Mouse (Mus musculus) olfactory bulb, adult 2 months (tissue): ENCODE results near the gene Syngr1. TPM values are rescaled to one million over a fixed set of nuclear protein-coding genes. Genes with fewer than 3 reads are reported as not detected.
"Not testable (repeated sequence)": the region's sequence is repeated elsewhere in the genome, so short reads cannot be mapped to it uniquely, and the experiment has no call there.

Experiments used
- H3K27ac ChIP-seq: fragments of 200-500 bp; 2 replicates; pipeline ENCODE4 v1.5.1; 2012; ENCODE audit warnings: low read depth, low read length; ENCODE audit not compliant: insufficient read depth
- H3K4me1 ChIP-seq: fragments of 200-500 bp; 2 replicates; pipeline ENCODE4 v1.6.1; 2012; ENCODE audit warnings: low read length; ENCODE audit not compliant: control insufficient read depth, insufficient read depth
- H3K4me3 ChIP-seq: fragments of 200-500 bp; 2 replicates; pipeline ENCODE4 v1.5.1; 2012; ENCODE audit warnings: mild to moderate bottlenecking, low read depth, low read length, moderate library complexity; ENCODE audit not compliant: insufficient read depth
- CTCF ChIP-seq: fragments of 200-500 bp; IDR thresholded peaks from 2 replicates; pipeline ENCODE4 v1.5.1; 2012; ENCODE audit warnings: low read depth, mild to moderate bottlenecking, low read length, moderate library complexity; ENCODE audit not compliant: insufficient read depth
- POLR2A ChIP-seq: fragments of 200-500 bp; IDR thresholded peaks from 2 replicates; pipeline ENCODE4 v1.6.1; 2012; ENCODE audit warnings: mild to moderate bottlenecking, low read depth, low read length, moderate library complexity; ENCODE audit not compliant: insufficient read depth
- WGBS: fragments of 180-500 bp; shearing (Covaris S2); methylation state at CpG from one replicate; pipeline ENCODE4 v1.1.7; 2018; 5-methylcytosine and 5-hydroxymethylcytosine counted together
- polyA plus RNA-seq: library from polyadenylated mRNA; stranded (reverse); fragments of >200 nt; gene quantifications from 2 replicates; pipeline ENCODE4 v1.2.4, GENCODE M21; 2012; ENCODE audit warnings: low replicate concordance; ENCODE audit not compliant: missing spikeins, insufficient read depth, insufficient read length

Gene Syngr1
- polyA plus RNA-seq, 1 experiment, result 72.7 TPM

DNA sequence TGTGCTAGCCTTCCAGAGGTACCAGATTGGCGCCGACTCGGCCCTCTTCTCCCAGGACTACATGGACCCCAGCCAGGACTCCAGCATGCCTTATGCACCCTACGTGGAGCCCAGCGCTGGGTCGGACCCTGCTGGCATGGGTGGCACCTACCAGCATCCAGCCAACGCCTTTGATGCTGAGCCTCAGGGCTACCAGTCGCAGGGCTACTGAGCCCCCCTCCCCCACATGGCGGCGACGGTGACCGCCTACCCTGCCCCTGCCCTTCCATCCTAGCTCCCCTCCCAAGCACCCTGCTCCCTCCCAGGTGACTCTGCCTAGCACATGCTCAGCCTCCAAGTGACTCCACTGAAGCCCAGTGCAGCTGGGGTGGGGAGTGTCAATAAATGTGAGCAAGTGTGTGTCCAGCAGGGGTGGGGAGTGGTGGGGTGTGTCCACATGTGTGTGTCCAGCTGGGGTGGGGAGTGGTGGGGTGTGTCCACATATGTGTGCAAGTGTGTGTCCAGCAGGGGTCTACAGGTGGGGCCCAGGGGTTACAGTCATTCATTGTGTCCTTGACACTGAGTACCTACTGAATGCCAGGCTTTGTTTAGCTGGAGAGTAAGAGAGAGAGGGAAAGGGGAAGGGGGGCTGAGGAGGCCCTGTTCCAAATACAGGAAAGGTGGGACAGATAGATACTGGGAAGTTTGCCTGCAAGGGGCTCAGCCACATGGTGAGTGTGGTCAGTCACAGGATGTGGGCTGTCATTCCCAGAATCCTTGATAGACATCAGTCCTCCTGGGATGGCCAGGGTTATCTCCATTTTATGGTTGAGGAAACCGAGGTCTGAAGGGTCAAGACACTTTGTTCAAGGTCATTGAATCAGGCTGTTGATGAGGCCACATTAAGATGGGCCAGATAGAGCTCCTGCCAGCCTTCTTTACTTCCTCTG, 25.0 kb downstream of the Syngr1 start:
- Histone ChIP-seq H3K4me1 (no peaks in the 10 kb centered on the region), H3K4me3 (no peak overlapping the region), H3K27ac (no peak overlapping the region)
- WGBS, result 79% methylated on average over 13 of the region's 13 CpGs
- no peak for TF ChIP-seq POLR2A
- TF ChIP-seq CTCF, result no peak

GRCm38 (mm10) chr15:80117154-80117553, 26.0 kb downstream of the Syngr1 start:
- no peak overlapping the region for H3K27ac ChIP-seq
- H3K4me1 ChIP-seq, result no peaks in the 10 kb centered on the region
- no peak overlapping the region for H3K4me3 ChIP-seq
- TF ChIP-seq POLR2A (no peak), CTCF (no peak)
- 64% methylated on average over 8 of the region's 8 CpGs for WGBS

DNA sequence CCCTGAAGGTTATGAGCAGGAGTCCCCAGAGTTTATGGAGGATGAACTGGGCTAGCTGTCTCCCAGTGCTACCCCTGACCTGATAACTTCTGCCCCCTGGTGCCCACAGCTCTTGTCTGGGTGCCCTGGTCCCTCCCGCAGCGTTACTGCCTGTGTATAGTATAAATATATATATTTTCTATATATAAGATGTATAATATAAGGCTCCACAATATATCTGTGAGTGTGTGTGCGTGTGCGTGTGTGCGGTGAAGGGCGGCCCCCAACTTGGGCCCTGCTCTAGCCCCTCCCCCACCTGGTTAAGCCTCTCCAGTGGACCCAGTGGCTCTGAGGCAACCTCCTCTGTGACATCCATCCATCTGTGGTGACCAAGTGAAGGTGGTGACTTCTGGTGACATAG, 27.9 kb downstream of the Syngr1 start:
- H3K4me1 ChIP-seq, result no peaks in the 10 kb centered on the region
- H3K27ac ChIP-seq, result no peak overlapping the region
- H3K4me3 ChIP-seq, result no peak overlapping the region
- no peak for TF ChIP-seq POLR2A
- TF ChIP-seq CTCF, result no peak
- 89% methylated on average over 6 of the region's 6 CpGs for WGBS

DNA sequence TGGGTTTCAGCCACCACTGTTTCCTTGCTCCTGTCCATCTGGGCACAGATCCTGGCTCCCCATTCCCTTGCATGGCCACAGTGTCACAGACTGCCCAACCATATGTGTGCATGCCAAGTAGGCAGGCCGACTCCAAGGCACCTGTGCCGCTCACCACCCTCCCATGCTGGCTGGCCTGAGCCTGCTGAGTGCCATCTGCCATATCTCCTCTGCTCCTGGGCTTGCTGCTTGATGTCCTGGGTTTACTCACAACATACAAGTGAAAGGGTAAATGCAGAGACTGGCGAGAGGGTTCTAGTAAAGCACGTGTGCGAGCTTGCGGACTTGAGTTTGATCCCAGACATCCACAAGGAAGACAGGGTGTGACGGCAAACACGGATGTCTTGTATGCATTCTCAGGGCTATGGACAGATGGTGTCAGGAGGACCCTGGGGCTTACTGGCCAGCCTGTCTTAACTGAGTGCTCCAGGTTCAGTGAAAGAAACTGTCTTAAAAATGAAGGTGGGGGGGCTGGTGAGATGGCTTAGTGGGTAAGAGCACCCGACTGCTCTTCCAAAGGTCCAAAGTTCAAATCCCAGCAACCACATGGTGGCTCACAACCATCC, 30.7 kb downstream of the Syngr1 start:
- WGBS, result 92% methylated on average over 9 of the region's 9 CpGs
- Histone ChIP-seq H3K27ac (no peak overlapping the region), H3K4me3 (no peak overlapping the region), H3K4me1 (no peaks in the 10 kb centered on the region)
- no peak for TF ChIP-seq POLR2A
- TF ChIP-seq CTCF, result no peak

DNA sequence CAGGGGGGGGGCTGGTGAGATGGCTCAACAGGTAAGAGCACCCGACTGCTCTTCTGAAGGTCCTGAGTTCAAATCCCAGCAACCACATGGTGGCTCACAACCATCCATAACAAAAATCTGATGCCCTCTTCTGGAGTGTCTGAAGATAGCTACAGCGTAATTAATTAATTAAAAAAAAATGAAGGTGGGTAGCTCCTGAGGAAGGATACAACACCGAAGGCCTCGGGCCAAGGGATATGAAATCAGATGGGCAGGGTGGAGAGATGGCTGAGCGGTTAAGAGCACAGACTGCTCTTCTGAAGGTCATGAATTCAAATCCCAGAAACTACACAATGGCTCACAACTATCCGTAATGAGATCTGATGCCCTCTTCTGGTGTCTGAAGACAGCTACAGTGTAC, 31.3 kb downstream of the Syngr1 start:
- H3K4me1 ChIP-seq, H3K4me3 ChIP-seq, H3K27ac ChIP-seq: not testable (repeated sequence)
- 95% methylated on average over 6 of the region's 6 CpGs for WGBS

GRCm38 (mm10) chr15:80124651-80125050, 33.5 kb downstream of the Syngr1 start:
- Histone ChIP-seq H3K4me3 (no peak overlapping the region), H3K4me1 (no peaks in the 10 kb centered on the region), H3K27ac (no peak overlapping the region)
- WGBS, result 79% methylated on average over 4 of the region's 4 CpGs
- TF ChIP-seq POLR2A, result no peak
- TF ChIP-seq CTCF, result no peak

- no peaks in the 10 kb centered on the region for H3K4me1 ChIP-seq
- no peak overlapping the region for H3K27ac ChIP-seq
- TF ChIP-seq CTCF, result no peak
- no peak for TF ChIP-seq POLR2A
- H3K4me3 ChIP-seq, result no peak overlapping the region
- 69% methylated on average over 1 of the region's 1 CpGs for WGBS
Measured at GRCm38 (mm10) chr15:80127191-80127590, 36.1 kb downstream of the Syngr1 start.

DNA sequence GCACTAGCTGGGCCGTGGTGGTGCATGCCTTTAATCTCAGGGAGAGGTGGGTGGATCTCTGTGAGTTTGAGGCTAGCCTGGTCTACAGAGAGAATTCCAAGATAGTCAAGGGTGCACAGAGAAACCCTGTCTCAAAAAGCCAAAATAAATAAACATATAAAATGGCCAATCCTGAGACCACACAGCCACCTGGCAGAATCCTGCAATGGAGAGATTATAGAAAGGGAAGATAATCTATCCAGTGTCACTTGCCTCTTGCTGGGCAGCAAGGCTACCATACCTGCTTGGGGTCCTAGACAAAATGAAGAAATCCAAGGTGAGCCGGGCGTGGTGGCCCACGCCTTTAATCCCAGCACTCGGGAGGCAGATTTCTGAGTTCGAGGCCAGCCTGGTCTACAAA, 38.8 kb downstream of the Syngr1 start:
- 85% methylated on average over 6 of the region's 6 CpGs for WGBS
- Histone ChIP-seq H3K4me3 (no peak overlapping the region), H3K27ac (no peak overlapping the region), H3K4me1 (peaks cover 10% of the 10 kb centered on the region)
- no peak for TF ChIP-seq POLR2A
- no peak for TF ChIP-seq CTCF

DNA sequence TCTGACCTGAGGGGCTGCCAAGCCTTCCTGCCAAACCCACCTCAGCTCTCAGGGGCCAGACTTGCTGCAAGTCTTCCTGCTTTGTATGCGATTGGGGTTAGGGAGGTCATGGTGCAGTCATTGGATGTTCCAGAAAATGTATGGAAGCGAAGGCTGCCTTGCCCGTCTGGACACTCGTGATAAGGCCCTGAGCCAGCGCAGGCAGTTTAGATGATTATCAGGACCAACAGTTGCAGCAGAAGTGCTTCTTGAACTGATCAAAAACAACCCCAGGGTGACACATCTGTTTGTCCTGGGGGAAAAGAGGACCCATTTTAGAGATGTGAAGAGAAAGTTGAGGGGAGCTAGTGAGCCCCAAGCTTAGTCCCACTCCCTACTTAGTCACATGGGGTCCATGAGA, 39.6 kb downstream of the Syngr1 start:
- Histone ChIP-seq H3K4me3 (no peak overlapping the region), H3K4me1 (peaks cover 10% of the 10 kb centered on the region), H3K27ac (no peak overlapping the region)
- 95% methylated on average over 5 of the region's 5 CpGs for WGBS
- TF ChIP-seq POLR2A (no peak), CTCF (no peak)
